Mouse (Mus musculus) liver, adult 2 months (tissue): ENCODE measurements around the gene Psmb5. TPM values are rescaled to one million over a fixed set of nuclear protein-coding genes. Genes with fewer than 3 reads are reported as not detected.

ENCODE experiments used
- DNase-seq: peaks from one replicate; pipeline ENCODE4 v3.0.0-alpha.2; 2011; ENCODE audit warnings: low read depth, low spot score; ENCODE audit errors: extremely low read depth
- H3K27ac ChIP-seq: fragments of 200-500 bp; replicated peaks from 2 replicates; pipeline ENCODE4 v1.5.1; 2012; ENCODE audit warnings: low read depth, mild to moderate bottlenecking, control low read depth, inconsistent platforms, low read length; ENCODE audit not compliant: insufficient read depth
- H3K27me3 ChIP-seq: fragments of 200-500 bp; 2 replicates; pipeline ENCODE4 v1.6.1; 2012; ENCODE audit warnings: mild to moderate bottlenecking, moderate library complexity, low read length, inconsistent platforms; ENCODE audit not compliant: control insufficient read depth, insufficient read depth
- H3K36me3 ChIP-seq: fragments of 200-500 bp; 2 replicates; pipeline ENCODE4 v1.6.1; 2012; ENCODE audit warnings: low read length, inconsistent platforms; ENCODE audit not compliant: control insufficient read depth, insufficient read depth
- H3K4me1 ChIP-seq: fragments of 200-500 bp; 2 replicates; pipeline ENCODE4 v1.6.1; 2011; ENCODE audit warnings: low read length; ENCODE audit not compliant: control insufficient read depth, insufficient read depth
- H3K4me3 ChIP-seq: fragments of 200-500 bp; 2 replicates; pipeline ENCODE4 v1.5.1; 2011; ENCODE audit warnings: low read depth, mild to moderate bottlenecking, control low read depth, low read length, moderate library complexity; ENCODE audit not compliant: insufficient read depth
- H3K79me2 ChIP-seq: fragments of 200-500 bp; 2 replicates; pipeline ENCODE4 v1.6.1; 2012; ENCODE audit warnings: inconsistent platforms, mild to moderate bottlenecking, low read length, moderate library complexity; ENCODE audit not compliant: control insufficient read depth, insufficient read depth
- H3K9ac ChIP-seq: fragments of 200-500 bp; 2 replicates; pipeline ENCODE4 v1.6.1; 2012; ENCODE audit warnings: low read depth, mild to moderate bottlenecking, control low read depth, inconsistent platforms, low read length
- CTCF ChIP-seq: fragments of 200-500 bp; IDR thresholded peaks from 2 replicates; pipeline ENCODE4 v1.5.1; 2011; ENCODE audit warnings: low read depth, low read length, control low read depth
- POLR2A ChIP-seq: fragments of 200-500 bp; IDR thresholded peaks from 2 replicates; pipeline ENCODE4 v1.6.1; 2011; ENCODE audit warnings: low read length, control low read depth; ENCODE audit not compliant: insufficient read depth; ENCODE audit errors: extremely low read depth
- WGBS: fragments of 180-500 bp; shearing (Covaris S2); methylation state at CpG from one replicate; pipeline ENCODE4 v1.1.7; 2018; 5-methylcytosine and 5-hydroxymethylcytosine counted together
- polyA plus RNA-seq: library from polyadenylated mRNA; depleted of rRNA; stranded (reverse); fragments of >200 nt; gene quantifications from 2 replicates; pipeline ENCODE4 v1.2.3, GENCODE M21; 2012
- total RNA-seq: library from RNA; depleted of rRNA; stranded (reverse); fragments of >200 nt; gene quantifications from 2 replicates; pipeline ENCODE4 v1.2.3, GENCODE M21; 2014

Gene Psmb5
- total and polyA plus RNA-seq, 2 experiments, result 181 to 217 TPM

DNA sequence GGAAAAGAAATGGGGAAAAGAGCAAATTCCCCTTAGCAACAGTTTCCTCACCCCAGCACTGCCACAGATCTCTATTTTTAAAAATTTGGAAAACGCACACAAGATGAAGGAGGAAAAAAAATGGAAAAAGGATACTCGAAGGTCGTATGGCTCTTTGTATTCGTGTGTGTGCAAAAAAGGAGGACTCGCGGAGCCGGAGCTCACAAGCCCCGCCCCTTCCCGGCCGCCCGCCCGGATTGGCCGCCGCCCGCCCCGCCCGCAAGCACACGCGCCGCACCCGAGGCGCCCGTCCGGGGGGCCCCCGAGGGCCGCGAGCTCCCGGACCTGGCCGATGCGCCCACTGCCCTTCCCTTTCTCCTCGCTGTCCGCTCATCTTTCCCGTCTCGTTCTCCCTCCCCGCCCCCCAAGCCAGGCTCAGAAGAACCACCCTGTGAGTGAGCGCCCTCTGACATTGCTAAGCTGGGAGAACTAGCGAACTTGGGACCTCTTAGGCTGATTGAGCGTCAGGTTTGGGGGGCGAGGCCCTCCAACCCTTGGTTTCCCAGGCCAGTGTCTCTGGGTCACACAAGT, 12.0 kb downstream of the Psmb5 start, which contains the start of gene 4931414P19Rik:
Gene 4931414P19Rik (minus strand): TSS at position 242 of the 570 bp plus-strand sequence.
- DNase-seq, result peak; percentile 50
- 2% methylated on average over 39 of the region's 39 CpGs for WGBS
- Histone ChIP-seq H3K4me1 (peaks cover 7% of the 10 kb centered on the region), H3K27me3 (no peaks in the 10 kb centered on the region), H3K36me3 (no peaks in the 10 kb centered on the region), H3K27ac (peak within 1 kb of the TSS; percentile 6; the same call in 1 of the 2 replicates), H3K79me2 (no peaks in the 10 kb centered on the region), H3K9ac (peak within 1 kb of the TSS; percentile 72), H3K4me3 (peak within 1 kb of the TSS; percentile 71)
- 0 out of 2 replicates have a peak, but pooled peaks have one; percentile 16 for TF ChIP-seq POLR2A
- TF ChIP-seq CTCF, result no peak

GRCm38 (mm10) chr14:54603686-54604085, 14.1 kb downstream of the Psmb5 start:
- no peak for DNase-seq
- no peaks in the 10 kb centered on the region for H3K79me2 ChIP-seq
- no peaks in the 10 kb centered on the region for H3K36me3 ChIP-seq
- H3K27me3 ChIP-seq, result no peaks in the 10 kb centered on the region
- WGBS, result 84% methylated on average over 8 of the region's 8 CpGs
- H3K4me3 ChIP-seq, result peak overlapping the region; percentile 50
- H3K4me1 ChIP-seq, result peaks cover 7% of the 10 kb centered on the region
- H3K27ac ChIP-seq, result peak overlapping the region; percentile 49
- no peak overlapping the region for H3K9ac ChIP-seq
- TF ChIP-seq CTCF, result no peak
- no peak for TF ChIP-seq POLR2A

GRCm38 (mm10) chr14:54603038-54603654, 14.7 kb downstream of the Psmb5 start:
- no peaks in the 10 kb centered on the region for H3K27me3 ChIP-seq
- H3K4me1 ChIP-seq, result peaks cover 7% of the 10 kb centered on the region
- no peaks in the 10 kb centered on the region for H3K36me3 ChIP-seq
- peak; percentile 88 for DNase-seq
- under 1% methylated on average over 46 of the region's 46 CpGs for WGBS
- TF ChIP-seq POLR2A (0 out of 2 replicates have a peak, but pooled peaks have one; percentile 29), CTCF (no peak)
- H3K9ac ChIP-seq, result peak overlapping the region; percentile 78
- peak overlapping the region; percentile 57 for H3K27ac ChIP-seq
- H3K79me2 ChIP-seq, result no peaks in the 10 kb centered on the region
- H3K4me3 ChIP-seq, result peak overlapping the region; percentile 85

DNA sequence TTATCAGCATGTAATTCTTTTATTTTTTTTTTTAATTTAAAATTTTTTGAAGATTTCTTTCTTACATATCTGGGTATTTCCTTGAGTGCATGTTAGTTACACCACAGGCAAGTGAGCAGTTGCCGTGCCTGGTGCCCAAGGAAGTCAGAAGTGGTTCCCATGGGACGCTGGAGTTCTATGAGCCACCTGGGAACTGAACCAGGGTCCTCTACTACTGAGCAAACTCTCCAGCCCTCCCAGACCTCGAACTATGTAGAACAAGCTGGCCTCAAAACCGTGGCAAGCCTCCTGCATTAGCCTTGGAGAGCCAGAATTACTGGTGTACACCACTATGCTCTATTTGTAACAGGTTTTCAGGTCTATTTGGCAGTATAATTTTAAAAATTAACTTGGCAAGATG, 15.2 kb downstream of the Psmb5 start:
- no peaks in the 10 kb centered on the region for H3K36me3 ChIP-seq
- DNase-seq, result no peak
- 57% methylated on average over 4 of the region's 4 CpGs for WGBS
- no peak overlapping the region for H3K27ac ChIP-seq
- peaks cover 7% of the 10 kb centered on the region for H3K4me1 ChIP-seq
- TF ChIP-seq POLR2A (no peak), CTCF (no peak)
- H3K4me3 ChIP-seq, result peak overlapping the region; percentile 85; the same call in 1 of the 2 replicates
- no peak overlapping the region for H3K9ac ChIP-seq
- H3K79me2 ChIP-seq, result no peaks in the 10 kb centered on the region
- H3K27me3 ChIP-seq, result no peaks in the 10 kb centered on the region

DNA sequence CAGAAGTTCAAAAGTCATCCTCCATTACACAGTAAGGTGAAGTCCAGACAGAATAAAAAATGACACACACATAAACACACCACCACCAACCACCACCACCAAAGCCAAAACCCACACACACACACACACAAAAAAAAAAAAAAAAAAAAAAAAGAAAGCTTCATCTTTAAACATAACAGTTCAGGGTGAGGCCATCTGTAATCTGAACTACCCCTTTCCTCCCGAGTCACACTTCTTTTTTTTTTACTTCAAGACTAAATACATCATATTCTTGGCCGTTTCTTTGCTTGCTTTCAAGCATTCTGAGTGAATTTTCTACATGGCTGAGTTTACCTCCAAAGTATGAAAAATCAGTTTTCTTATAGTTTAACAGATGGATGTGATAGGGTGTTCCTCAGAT, 16.2 kb downstream of the Psmb5 start:
- Histone ChIP-seq H3K27ac (no peak overlapping the region), H3K79me2 (no peaks in the 10 kb centered on the region), H3K4me1 (peaks cover 7% of the 10 kb centered on the region), H3K4me3 (no peak overlapping the region), H3K9ac (no peak overlapping the region), H3K27me3 (no peaks in the 10 kb centered on the region), H3K36me3 (no peaks in the 10 kb centered on the region)
- WGBS, result 89% methylated on average over 2 of the region's 2 CpGs
- TF ChIP-seq CTCF (no peak), POLR2A (no peak)
- no peak for DNase-seq

DNA sequence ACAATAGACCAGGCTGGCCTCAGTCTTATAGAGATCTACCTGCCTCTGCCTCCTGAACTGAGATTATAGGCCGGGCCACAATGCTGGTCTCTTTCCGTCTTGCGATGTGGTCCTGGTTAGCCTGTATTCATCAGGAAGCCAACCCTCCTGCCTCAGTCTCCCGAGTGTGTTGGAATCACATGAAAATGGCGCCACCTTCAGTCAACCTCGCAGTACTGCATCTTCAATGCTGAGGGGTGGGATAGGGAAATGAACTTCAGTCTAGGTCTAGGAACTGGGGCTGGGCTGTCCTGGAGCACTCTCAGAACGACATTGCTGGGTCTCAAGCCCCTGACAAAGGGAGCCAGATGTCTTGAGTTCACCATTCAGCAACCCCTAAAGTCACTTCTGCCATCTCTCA, 20.7 kb downstream of the Psmb5 start:
- H3K4me3 ChIP-seq, result no peak overlapping the region
- 74% methylated on average over 7 of the region's 7 CpGs for WGBS

More for the DNA sequence above, 20.7 kb downstream of the Psmb5 start:
- Histone ChIP-seq H3K4me1 (no peaks in the 10 kb centered on the region), H3K27me3 (no peaks in the 10 kb centered on the region), H3K36me3 (no peaks in the 10 kb centered on the region), H3K79me2 (no peaks in the 10 kb centered on the region), H3K9ac (no peak overlapping the region), H3K27ac (no peak overlapping the region)
- TF ChIP-seq CTCF, result peak; percentile 78
- TF ChIP-seq POLR2A, result no peak
- no peak for DNase-seq
